Mouse (Mus musculus) gastrocnemius, postnatal 36 days (tissue): ENCODE measurements around the gene Unkl. TPM values are rescaled to one million over a fixed set of nuclear protein-coding genes. Genes with fewer than 3 reads are reported as not detected.
A peak's percentile ranks its signal among the peaks of the same experiment; 100 is the strongest.
"Not testable (repeated sequence)": the region's sequence is repeated elsewhere in the genome, so short reads cannot be mapped to it uniquely, and the experiment has no call there.

Experiments used
- DNase-seq, 2 experiments: peaks; one replicate each; pipeline ENCODE4 v3.0.0; 2022
- intact Hi-C: fragments of 180-260 bp; cut with DNase I; formaldehyde crosslinking; loops from one replicate; pipeline ENCODE4 v1.15.1; 2025
- total RNA-seq, 2 experiments: library from RNA; stranded (reverse); gene quantifications; 2 replicates each; pipeline ENCODE4 v1.2.3; 2021

Unkl gene
- total RNA-seq, 2 experiments from 2014 or later = 4.9 to 5.6 TPM

GRCm38 (mm10) chr17:25215431-25215830 is 27.2 kb downstream of the Unkl start:
- no peak for DNase-seq
- intact Hi-C loops = no loop called here

DNA sequence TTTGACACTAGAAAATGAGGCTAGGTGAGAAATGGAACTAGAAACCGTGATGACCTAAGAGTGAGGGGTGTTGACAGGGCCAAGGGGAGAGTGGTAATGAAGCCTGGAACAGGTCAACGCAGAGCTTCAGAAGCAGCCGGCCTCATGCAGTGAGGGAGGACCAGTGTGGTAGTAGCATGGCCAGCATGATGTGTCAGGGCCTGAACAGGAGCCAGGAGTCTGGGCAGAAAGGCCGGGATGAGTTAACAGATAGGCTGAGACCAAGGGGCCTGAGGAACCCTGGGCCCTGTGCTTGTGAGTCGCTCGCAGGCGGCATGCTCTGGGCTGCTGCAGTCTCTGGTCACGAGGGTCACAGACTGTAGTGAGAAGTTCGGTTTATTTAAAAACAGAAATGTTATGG is 30.8 kb downstream of the Unkl start:
- intact Hi-C loops = no loop called here
- DNase-seq = no peak

- intact Hi-C loops = no loop called here
- DNase-seq = no peak
Measured at GRCm38 (mm10) chr17:25219492-25220295, 31.5 kb downstream of the Unkl start.

GRCm38 (mm10) chr17:25220746-25221145 is 32.5 kb downstream of the Unkl start:
- no peak for DNase-seq
- intact Hi-C loops = no loop called here

- intact Hi-C loops = no loop called here
Measured at GRCm38 (mm10) chr17:25221821-25222503, 33.8 kb downstream of the Unkl start.

DNA sequence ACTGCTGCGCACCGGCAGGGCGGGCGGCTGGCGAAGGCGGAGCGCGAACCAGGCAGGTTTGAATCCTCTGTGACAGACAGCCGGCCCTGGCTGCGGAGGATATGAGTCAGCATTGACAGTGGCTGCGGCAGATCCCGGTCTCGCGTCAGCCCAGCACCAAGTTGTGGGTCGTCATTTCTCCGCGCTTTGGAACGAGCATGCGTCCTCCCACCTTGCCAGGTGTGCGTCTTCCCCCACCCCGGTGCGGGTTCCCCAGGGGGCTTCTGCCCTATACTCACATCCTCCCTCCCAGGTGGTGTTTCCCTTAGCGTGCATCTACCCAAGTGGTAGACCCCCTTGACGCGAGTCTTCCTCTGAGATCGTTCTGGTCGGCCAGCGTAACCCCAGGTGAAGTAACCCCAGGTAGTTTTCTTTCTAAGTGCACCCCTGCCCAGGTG is 34.3 kb downstream of the Unkl start:
- intact Hi-C loops, DNase-seq: not testable (repeated sequence)

More at GRCm38 (mm10) chr17:25221821-25222503, 33.8 kb downstream of the Unkl start:
- no peak for DNase-seq

DNA sequence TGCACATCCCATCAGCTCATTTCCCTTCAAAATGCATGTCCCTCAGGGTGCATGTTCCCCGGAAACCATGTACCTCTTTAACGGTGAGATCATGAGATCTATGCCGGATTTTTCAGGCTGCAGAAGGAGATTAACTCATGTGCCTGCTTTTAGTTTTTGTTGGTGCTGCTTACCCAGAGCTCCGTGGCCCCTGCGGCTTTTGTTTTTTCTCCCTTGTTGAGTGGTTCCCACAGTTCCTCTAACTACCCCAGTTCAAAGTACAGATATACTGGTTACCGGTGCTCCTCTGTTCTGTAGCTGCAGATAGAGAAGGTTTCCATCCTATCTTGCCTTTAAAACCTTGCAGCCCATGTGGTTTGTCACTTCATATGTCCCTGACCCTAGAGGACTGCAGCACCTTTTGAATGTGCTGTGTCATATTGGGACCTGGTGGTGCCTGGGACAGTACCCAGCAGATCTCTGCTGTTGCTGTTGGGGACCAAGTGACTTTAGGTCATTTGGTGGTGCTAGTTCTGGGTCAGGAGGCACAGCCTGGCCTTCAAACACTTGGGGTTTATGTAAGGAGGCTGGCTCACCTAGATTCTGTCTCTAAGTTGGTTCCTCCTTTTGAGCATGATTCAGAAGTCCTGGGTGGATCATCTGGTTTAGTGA is 34.9 kb downstream of the Unkl start:
- no peak for DNase-seq
- intact Hi-C loops = no loop called here

- DNase-seq = no peak
- intact Hi-C loops = no loop called here
Measured at GRCm38 (mm10) chr17:25224586-25225222, 36.5 kb downstream of the Unkl start.

- no peak for DNase-seq
- intact Hi-C loops = no loop called here
Measured at GRCm38 (mm10) chr17:25225659-25226058, 37.5 kb downstream of the Unkl start.

GRCm38 (mm10) chr17:25227991-25228390 is 39.8 kb downstream of the Unkl start:
- no peak for DNase-seq
- intact Hi-C loops = no loop called here

- DNase-seq, intact Hi-C loops: not testable (repeated sequence)
Measured at GRCm38 (mm10) chr17:25230014-25230655, 41.9 kb downstream of the Unkl start.

DNA sequence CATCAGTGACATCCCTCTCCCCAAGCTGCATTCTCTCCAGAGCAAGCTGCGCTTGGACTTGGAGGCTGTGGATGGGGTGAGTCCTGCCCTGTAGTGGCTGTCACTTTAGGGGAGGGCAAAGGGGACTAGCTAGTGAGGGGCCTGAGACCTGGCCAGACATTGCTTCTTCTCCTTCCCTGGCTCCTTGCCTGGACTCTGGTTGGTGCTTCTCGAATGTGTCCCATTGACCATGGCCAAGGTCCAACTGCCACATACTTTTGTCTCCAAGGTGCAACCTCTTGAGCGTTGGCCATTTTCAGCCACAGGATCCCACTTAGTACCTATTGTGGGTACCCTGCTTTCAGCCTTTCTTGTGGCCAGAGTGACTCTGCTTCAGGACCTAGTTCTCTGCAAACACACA is 42.5 kb downstream of the Unkl start:
- intact Hi-C loops = no loop called here
- no peak for DNase-seq

DNA sequence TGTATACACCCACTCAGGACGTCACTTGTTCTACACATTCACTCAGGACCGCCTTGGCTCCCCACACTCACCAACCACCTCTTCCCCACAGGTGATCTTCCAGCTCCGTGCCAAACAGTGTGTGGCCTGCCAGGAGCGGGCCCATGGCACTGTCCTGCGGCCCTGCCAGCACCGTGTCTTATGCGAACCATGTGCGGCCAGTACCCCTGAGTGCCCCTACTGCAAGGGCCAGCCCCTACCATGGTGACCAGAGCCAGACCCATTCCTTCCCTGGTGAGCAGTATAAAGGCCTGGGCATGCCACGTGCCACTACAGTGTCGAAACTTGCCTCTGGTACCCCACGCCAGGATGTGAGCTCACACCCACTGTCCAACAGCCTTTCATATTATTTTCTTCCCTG is 43.4 kb downstream of the Unkl start:
- intact Hi-C loops, DNase-seq: not testable (repeated sequence)

DNA sequence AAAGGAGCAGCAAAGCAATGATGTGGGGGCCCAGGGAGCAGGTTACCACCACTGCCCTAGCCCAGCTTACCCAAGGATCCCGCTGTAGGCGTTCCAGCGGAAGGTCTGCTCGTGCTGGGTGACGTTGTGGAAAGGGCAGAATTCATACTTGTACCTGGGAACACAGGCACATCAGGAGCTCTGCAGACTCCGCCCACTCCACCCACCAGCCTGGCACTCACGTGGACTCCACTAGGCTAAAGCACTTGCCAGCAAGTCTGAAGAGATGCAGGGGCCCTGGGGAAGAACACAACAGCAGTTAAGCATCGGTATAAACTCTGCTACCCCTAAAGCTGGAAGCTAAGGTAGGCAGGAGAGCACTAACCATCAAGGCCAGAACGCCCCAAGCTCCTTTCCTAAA is 47.4 kb downstream of the Unkl start:
- intact Hi-C loops = no loop called here
- DNase-seq = no peak

GRCm38 (mm10) chr17:25239695-25240636 is 51.8 kb downstream of the Unkl start, which contains the start of the genes Gnptg and Tsr3:
Gnptg (minus strand) TSS chr17:25240124.
Tsr3 (plus strand) TSS chr17:25240170.
- peak; percentile 69 to 70 for DNase-seq
- intact Hi-C loops = no loop called here

- no peak for DNase-seq
- intact Hi-C loops = no loop called here
Measured at GRCm38 (mm10) chr17:25243131-25243780, 55.1 kb downstream of the Unkl start.

- intact Hi-C loops = no loop called here
- no peak for DNase-seq
Measured at GRCm38 (mm10) chr17:25244239-25244638, 56.0 kb downstream of the Unkl start.

- intact Hi-C loops = no loop called here
- DNase-seq = no peak
Measured at GRCm38 (mm10) chr17:25248033-25248750, 60.0 kb downstream of the Unkl start.
